Mouse (Mus musculus) MEL (cell line): Measurements from ENCODE around the gene Ptprz1. TPM values are rescaled to one million over a fixed set of nuclear protein-coding genes. Genes with fewer than 3 reads are reported as not detected.

Experiments
- DNase-seq: peaks from one replicate; pipeline ENCODE4 v3.0.0; 2011; ENCODE audit warnings: low read depth, low spot score
- H3K27ac ChIP-seq: 2 replicates; pipeline ENCODE4 v1.5.1; 2012; ENCODE audit warnings: low read depth, mild to moderate bottlenecking, control low read depth, low read length, moderate library complexity; ENCODE audit not compliant: control insufficient read depth
- H3K27me3 ChIP-seq, 2 experiments: fragments of 150-350 bp in 1 of 2; sonication (generic) in 1 of 2; 2 replicates each; pipeline ENCODE4 v1.6.1; 2012; ENCODE audit warnings: low read length in 2 of 2, mild to moderate bottlenecking in 2 of 2, improper control_type of control experiment in 1 of 2, moderate library complexity in 1 of 2; ENCODE audit not compliant: insufficient read depth in 2 of 2, control insufficient read depth in 1 of 2
- H3K36me3 ChIP-seq, 2 experiments: 2 replicates each; pipeline ENCODE4 v1.6.1; 2012 to 2014; ENCODE audit warnings: low read length in 2 of 2, improper control_type of control experiment in 1 of 2, inconsistent platforms in 1 of 2, mild to moderate bottlenecking in 1 of 2; ENCODE audit not compliant: insufficient read depth in 2 of 2, control insufficient read depth in 1 of 2
- H3K4me1 ChIP-seq, 2 experiments: fragments of 150-350 bp in 1 of 2; sonication (generic) in 1 of 2; 2 replicates each; pipeline ENCODE4 v1.6.1; 2012; ENCODE audit warnings: low read length in 2 of 2, improper control_type of control experiment in 1 of 2, mild to moderate bottlenecking in 1 of 2; ENCODE audit not compliant: insufficient read depth in 2 of 2, control insufficient read depth in 1 of 2
- H3K4me3 ChIP-seq, 2 experiments: fragments of 150-350 bp in 1 of 2; sonication (generic) in 1 of 2; 2 replicates each; pipeline ENCODE4 v1.5.1; 2012; ENCODE audit warnings: low read depth in 2 of 2, low read length in 2 of 2, mild to moderate bottlenecking in 2 of 2, moderate library complexity in 2 of 2, control low read depth in 1 of 2, improper control_type of control experiment in 1 of 2; ENCODE audit not compliant: control insufficient read depth in 1 of 2, insufficient read depth in 1 of 2
- H3K79me2 ChIP-seq: 2 replicates; pipeline ENCODE4 v1.6.1; 2012; ENCODE audit warnings: mild to moderate bottlenecking, low read length, moderate library complexity; ENCODE audit not compliant: control insufficient read depth, poor library complexity, insufficient read depth
- H3K9ac ChIP-seq: 2 replicates; pipeline ENCODE4 v1.6.1; 2012; ENCODE audit warnings: low read depth, mild to moderate bottlenecking, control low read depth, low read length, moderate library complexity; ENCODE audit not compliant: control insufficient read depth, poor library complexity, severe bottlenecking
- H3K9me3 ChIP-seq: fragments of 150-350 bp; sonication (generic); replicated peaks from 2 replicates; pipeline ENCODE4 v1.6.1; 2012; ENCODE audit warnings: mild to moderate bottlenecking, low read length, improper control_type of control experiment, moderate library complexity; ENCODE audit not compliant: insufficient read depth
- CTCF ChIP-seq, 3 experiments: IDR thresholded peaks in 2 of 3; conservative IDR thresholded peaks in 1 of 3; 2 replicates each; pipeline ENCODE4 v1.5.1; 2011 to 2012; ENCODE audit warnings: low read length in 3 of 3, low read depth in 2 of 3, mild to moderate bottlenecking in 2 of 3, improper control_type of control experiment in 1 of 3, inconsistent platforms in 1 of 3, mixed read lengths in 1 of 3, moderate library complexity in 1 of 3; ENCODE audit not compliant: control insufficient read depth in 1 of 3, insufficient read depth in 1 of 3, poor library complexity in 1 of 3, severe bottlenecking in 1 of 3
- E2F4 ChIP-seq: IDR thresholded peaks from 2 replicates; pipeline ENCODE4 v1.6.1; 2011; ENCODE audit warnings: low read depth, low read length, improper control_type of control experiment, borderline replicate concordance
- ELF1 ChIP-seq: IDR thresholded peaks from 2 replicates; pipeline ENCODE4 v1.6.1; 2014; ENCODE audit warnings: low read depth, mild to moderate bottlenecking, inconsistent platforms, low read length, improper control_type of control experiment, moderate library complexity
- EP300 ChIP-seq, 2 experiments: IDR thresholded peaks; 2 replicates each; pipeline ENCODE4 v1.6.1; 2011; ENCODE audit warnings: improper control_type of control experiment in 2 of 2, low read length in 2 of 2, low read depth in 1 of 2, mild to moderate bottlenecking in 1 of 2
- ETS1 ChIP-seq: IDR thresholded peaks from 2 replicates; pipeline ENCODE4 v1.6.1; 2012; ENCODE audit warnings: low read depth, mild to moderate bottlenecking, inconsistent platforms, low read length, improper control_type of control experiment, moderate library complexity
- GABPA ChIP-seq: IDR thresholded peaks from 2 replicates; pipeline ENCODE4 v1.6.1; 2012; ENCODE audit warnings: low read depth, mild to moderate bottlenecking, inconsistent platforms, low read length, improper control_type of control experiment, moderate library complexity
- GATA1 ChIP-seq: IDR thresholded peaks from 2 replicates; pipeline ENCODE4 v1.6.1; 2011; ENCODE audit warnings: low read depth, low read length, improper control_type of control experiment
- JUND ChIP-seq: IDR thresholded peaks from 2 replicates; pipeline ENCODE4 v1.6.1; 2011; ENCODE audit warnings: low read depth, mild to moderate bottlenecking, improper control_type of control experiment, low read length
- KAT2A ChIP-seq: conservative IDR thresholded peaks from 2 replicates; pipeline ENCODE4 v1.6.1; 2012; ENCODE audit warnings: low read depth, low read length, improper control_type of control experiment, inconsistent platforms
- MAX ChIP-seq: IDR thresholded peaks from 2 replicates; pipeline ENCODE4 v1.6.1; 2011; ENCODE audit warnings: low read length, improper control_type of control experiment
- MYB ChIP-seq: IDR thresholded peaks from 2 replicates; pipeline ENCODE4 v1.6.1; 2011; ENCODE audit warnings: mild to moderate bottlenecking, low read depth, low read length, improper control_type of control experiment
- POLR2A ChIP-seq, 2 experiments: IDR thresholded peaks; 2 replicates each; pipeline ENCODE4 v1.6.1; 2011 to 2012; ENCODE audit warnings: low read length in 2 of 2, mild to moderate bottlenecking in 2 of 2, control low read depth in 1 of 2, improper control_type of control experiment in 1 of 2, low read depth in 1 of 2, moderate library complexity in 1 of 2; ENCODE audit not compliant: control insufficient read depth in 1 of 2, insufficient read depth in 1 of 2, poor library complexity in 1 of 2
- POLR2AphosphoS5 ChIP-seq: IDR thresholded peaks from 2 replicates; pipeline ENCODE4 v1.6.1; 2012; ENCODE audit warnings: low read depth, borderline replicate concordance, mild to moderate bottlenecking, inconsistent platforms, low read length, moderate library complexity, mixed read lengths
- RAD21 ChIP-seq: IDR thresholded peaks from 2 replicates; pipeline ENCODE4 v1.6.1; 2011; ENCODE audit warnings: mild to moderate bottlenecking, low read depth, low read length, improper control_type of control experiment
- RCOR1 ChIP-seq: IDR thresholded peaks from 2 replicates; pipeline ENCODE4 v1.6.1; 2012; ENCODE audit warnings: low read depth, mild to moderate bottlenecking, inconsistent platforms, low read length, improper control_type of control experiment
- SMC3 ChIP-seq: IDR thresholded peaks from 2 replicates; pipeline ENCODE4 v1.6.1; 2011; ENCODE audit warnings: low read depth, low read length, improper control_type of control experiment
- TAL1 ChIP-seq: IDR thresholded peaks from 2 replicates; pipeline ENCODE4 v1.6.1; 2012; ENCODE audit warnings: mild to moderate bottlenecking, inconsistent platforms, low read length, moderate library complexity, mixed read lengths
- TBP ChIP-seq: IDR thresholded peaks from 2 replicates; pipeline ENCODE4 v1.8.0; 2011; ENCODE audit warnings: low read depth, low read length, improper control_type of control experiment
- TCF12 ChIP-seq: IDR thresholded peaks from 2 replicates; pipeline ENCODE4 v1.6.1; 2014; ENCODE audit warnings: low read depth, mild to moderate bottlenecking, inconsistent platforms, low read length, improper control_type of control experiment, moderate library complexity
- USF1 ChIP-seq: IDR thresholded peaks from 2 replicates; pipeline ENCODE4 v1.6.1; 2014; ENCODE audit warnings: low read depth, mild to moderate bottlenecking, inconsistent platforms, low read length, improper control_type of control experiment, moderate library complexity
- ZC3H11A ChIP-seq: IDR thresholded peaks from 2 replicates; pipeline ENCODE4 v1.6.1; 2012; ENCODE audit warnings: low read depth, mild to moderate bottlenecking, inconsistent platforms, low read length, improper control_type of control experiment
- polyA plus RNA-seq, 2 experiments: library from polyadenylated mRNA; stranded (reverse) in 1 of 2; unstranded in 1 of 2; fragments of >175 nt in 1 of 2; fragments of >200 nt in 1 of 2; gene quantifications; 2 replicates each; pipeline versions ENCODE4 v1.2.1 to v1.2.4; 2012; ENCODE audit warnings: low replicate concordance in 2 of 2, low read depth in 1 of 2; ENCODE audit not compliant: insufficient read length in 2 of 2, insufficient read depth in 1 of 2, missing spikeins in 1 of 2
- total RNA-seq: library from RNA; depleted of rRNA; stranded (reverse); fragments of 300-350 nt; gene quantifications from 2 replicates; pipeline ENCODE4 v1.2.3, GENCODE M21; 2012

The Ptprz1 gene
- total and polyA plus RNA-seq, 3 experiments: not detected

- no peaks in the 10 kb centered on the region for H3K4me1 ChIP-seq
- no peaks in the 10 kb centered on the region for H3K9me3 ChIP-seq
- no peaks in the 10 kb centered on the region for H3K27me3 ChIP-seq
- H3K27ac ChIP-seq: no peak overlapping the region
- TF ChIP-seq E2F4: no peak
- no peak for TF ChIP-seq CTCF (IDR thresholded peaks at IDR 0.05 in 2 of 3, conservative IDR thresholded peaks at IDR 0.05 in 1 of 3; ENCODE audit: control insufficient read depth in 1 of 3, insufficient read depth in 1 of 3, low read depth in 2 of 3, low read length in 3 of 3, poor library complexity in 1 of 3, severe bottlenecking in 1 of 3)
- no peak for TF ChIP-seq TAL1
- TF ChIP-seq RAD21: no peak
- TF ChIP-seq POLR2A (IDR thresholded peaks at IDR 0.05; ENCODE audit: control insufficient read depth in 1 of 2, insufficient read depth in 1 of 2, low read depth in 1 of 2, low read length in 2 of 2, poor library complexity in 1 of 2): no peak
- no peak for TF ChIP-seq ZC3H11A
- no peak for TF ChIP-seq TCF12
- no peak for DNase-seq
- no peak overlapping the region for H3K9ac ChIP-seq
- H3K79me2 ChIP-seq: no peaks in the 10 kb centered on the region
- H3K4me3 ChIP-seq: no peak overlapping the region
- no peaks in the 10 kb centered on the region for H3K36me3 ChIP-seq
Observed at GRCm38 (mm10) chr6:23048836-23049235, 173.5 kb downstream of the Ptprz1 start.

- no peak overlapping the region for H3K27ac ChIP-seq
- H3K4me3 ChIP-seq: no peak overlapping the region
- no peaks in the 10 kb centered on the region for H3K36me3 ChIP-seq
- no peak overlapping the region for H3K9ac ChIP-seq
- TF ChIP-seq GABPA (no peak), USF1 (no peak), E2F4 (no peak), ETS1 (no peak), JUND (no peak), SMC3 (no peak), CTCF (IDR thresholded peaks at IDR 0.05 in 2 of 3, conservative IDR thresholded peaks at IDR 0.05 in 1 of 3; ENCODE audit: control insufficient read depth in 1 of 3, insufficient read depth in 1 of 3, low read depth in 2 of 3, low read length in 3 of 3, poor library complexity in 1 of 3, severe bottlenecking in 1 of 3) (no peak), TBP (no peak)
- TF ChIP-seq, all 39 proteins: peak for 0
- no peak for DNase-seq
- H3K79me2 ChIP-seq: no peaks in the 10 kb centered on the region
- H3K27me3 ChIP-seq: no peaks in the 10 kb centered on the region
- H3K4me1 ChIP-seq: no peaks in the 10 kb centered on the region
- H3K9me3 ChIP-seq: no peaks in the 10 kb centered on the region
Observed at GRCm38 (mm10) chr6:23055734-23056133, 180.4 kb downstream of the Ptprz1 start.

GRCm38 (mm10) chr6:23076060-23076459, 200.8 kb downstream of the Ptprz1 start:
- DNase-seq: no peak
- no peaks in the 10 kb centered on the region for H3K27me3 ChIP-seq
- H3K36me3 ChIP-seq: no peaks in the 10 kb centered on the region
- H3K4me1 ChIP-seq: no peaks in the 10 kb centered on the region
- no peak overlapping the region for H3K4me3 ChIP-seq
- no peaks in the 10 kb centered on the region for H3K9me3 ChIP-seq
- TF ChIP-seq MYB (no peak), GATA1 (no peak), CTCF (IDR thresholded peaks at IDR 0.05 in 2 of 3, conservative IDR thresholded peaks at IDR 0.05 in 1 of 3; ENCODE audit: control insufficient read depth in 1 of 3, insufficient read depth in 1 of 3, low read depth in 2 of 3, low read length in 3 of 3, poor library complexity in 1 of 3, severe bottlenecking in 1 of 3) (no peak), RCOR1 (no peak), KAT2A (no peak), MAX (no peak), EP300 (IDR thresholded peaks at IDR 0.05; ENCODE audit: low read depth in 1 of 2, low read length in 2 of 2) (no peak), POLR2A (IDR thresholded peaks at IDR 0.05; ENCODE audit: control insufficient read depth in 1 of 2, insufficient read depth in 1 of 2, low read depth in 1 of 2, low read length in 2 of 2, poor library complexity in 1 of 2) (no peak), ELF1 (no peak), POLR2AphosphoS5 (no peak)
- no peak overlapping the region for H3K9ac ChIP-seq
- H3K79me2 ChIP-seq: no peaks in the 10 kb centered on the region
- H3K27ac ChIP-seq: no peak overlapping the region
